Mouse (Mus musculus) midbrain, embryonic 11.5 days (tissue): ENCODE data around the gene Hus1b. TPM values are rescaled to one million over a fixed set of nuclear protein-coding genes. Genes with fewer than 3 reads are reported as not detected.

Experiments
- ATAC-seq: fragments of 200-750 bp; cut with Nextera tagmentation; 2 replicates; pipeline ENCODE4 v1.8.0; 2017; ENCODE audit warnings: moderate TSS enrichment, moderate library complexity; ENCODE audit not compliant: low FRiP score
- DNase-seq: peaks from one replicate; pipeline ENCODE4 v3.0.0; 2015; ENCODE audit warnings: low spot score; ENCODE audit errors: missing footprints
- H3K27ac ChIP-seq: fragments of 300-500 bp; sonication (generic); 2 replicates; pipeline ENCODE4 v1.5.1; 2014; ENCODE audit warnings: low read depth, low read length
- H3K27me3 ChIP-seq: fragments of 300-500 bp; sonication (generic); 2 replicates; pipeline ENCODE4 v1.6.1; 2014; ENCODE audit warnings: mild to moderate bottlenecking, low read length, moderate library complexity, mixed read lengths; ENCODE audit not compliant: control insufficient read depth, insufficient read depth
- H3K36me3 ChIP-seq: fragments of 300-500 bp; sonication (generic); 2 replicates; pipeline ENCODE4 v1.6.1; 2014; ENCODE audit warnings: mild to moderate bottlenecking, low read length, moderate library complexity, mixed read lengths; ENCODE audit not compliant: control insufficient read depth, insufficient read depth
- H3K4me1 ChIP-seq: fragments of 300-500 bp; sonication (generic); 2 replicates; pipeline ENCODE4 v1.6.1; 2014; ENCODE audit warnings: low read length; ENCODE audit not compliant: control insufficient read depth, insufficient read depth
- H3K4me2 ChIP-seq: fragments of 300-500 bp; sonication (generic); 2 replicates; pipeline ENCODE4 v1.6.1; 2014; ENCODE audit warnings: mild to moderate bottlenecking, moderate library complexity
- H3K4me3 ChIP-seq: fragments of 300-500 bp; sonication (generic); 2 replicates; pipeline ENCODE4 v1.5.1; 2014; ENCODE audit warnings: low read depth, low read length
- H3K9ac ChIP-seq: fragments of 300-500 bp; sonication (generic); 2 replicates; pipeline ENCODE4 v1.6.1; 2014; ENCODE audit warnings: low read length
- H3K9me3 ChIP-seq: fragments of 300-500 bp; sonication (generic); 2 replicates; pipeline ENCODE4 v1.6.1; 2016; ENCODE audit warnings: low read length; ENCODE audit not compliant: control insufficient read depth
- WGBS: fragments of 180-500 bp; shearing (Covaris S2); extraction: QIAGEN DNeasy Blood & Tissue Kit; methylation state at CpG from one replicate; pipeline ENCODE4 v1.1.7; 2014; 5-methylcytosine and 5-hydroxymethylcytosine counted together
- polyA plus RNA-seq: library from polyadenylated mRNA; unstranded; fragments of >200 nt; fragmentation: Nextera tagmentation; extraction: Ambion mirVana; gene quantifications from 2 replicates; pipeline ENCODE4 v1.2.1, GENCODE M21; 2014

Gene Hus1b
- polyA plus RNA-seq, result 0.14 TPM in 1 of 2 replicates, not detected in the other

DNA sequence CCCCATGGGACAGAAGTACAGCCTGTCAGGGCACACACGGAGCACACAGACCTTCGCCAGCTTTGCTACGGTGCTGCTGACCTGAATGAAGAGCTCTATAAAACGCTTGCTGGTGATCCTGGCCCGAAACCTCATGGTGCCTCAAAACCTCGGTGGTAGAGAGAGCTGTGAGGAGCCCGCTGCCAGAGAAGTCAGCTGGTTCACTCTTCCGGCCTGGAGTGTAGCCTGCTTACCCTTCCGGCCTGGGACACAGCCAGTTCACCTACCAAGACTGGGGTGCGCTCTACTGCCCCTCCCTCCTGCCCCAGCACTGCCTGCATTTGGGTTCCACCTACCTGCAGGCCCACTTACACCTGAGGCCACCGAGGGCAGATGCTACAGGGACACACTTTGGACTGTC lies at the start of gene Hus1b:
Gene Hus1b (minus strand): TSS at position 220 of the 400 bp plus-strand sequence.
- Histone ChIP-seq H3K9ac (no peak within 1 kb of the TSS), H3K4me3 (no peak within 1 kb of the TSS), H3K27me3 (no peaks in the 10 kb centered on the region), H3K9me3 (no peaks in the 10 kb centered on the region), H3K36me3 (0 out of 2 replicates have a peak, but pooled peaks cover 4% of the 10 kb centered on the region), H3K27ac (no peak within 1 kb of the TSS), H3K4me2 (no peak within 1 kb of the TSS), H3K4me1 (0 out of 2 replicates have a peak, but pooled peaks cover 2% of the 10 kb centered on the region)
- DNase-seq (peak; percentile 35), ATAC-seq (no peak)
- WGBS, result 92% methylated on average over 11 of the region's 11 CpGs

DNA sequence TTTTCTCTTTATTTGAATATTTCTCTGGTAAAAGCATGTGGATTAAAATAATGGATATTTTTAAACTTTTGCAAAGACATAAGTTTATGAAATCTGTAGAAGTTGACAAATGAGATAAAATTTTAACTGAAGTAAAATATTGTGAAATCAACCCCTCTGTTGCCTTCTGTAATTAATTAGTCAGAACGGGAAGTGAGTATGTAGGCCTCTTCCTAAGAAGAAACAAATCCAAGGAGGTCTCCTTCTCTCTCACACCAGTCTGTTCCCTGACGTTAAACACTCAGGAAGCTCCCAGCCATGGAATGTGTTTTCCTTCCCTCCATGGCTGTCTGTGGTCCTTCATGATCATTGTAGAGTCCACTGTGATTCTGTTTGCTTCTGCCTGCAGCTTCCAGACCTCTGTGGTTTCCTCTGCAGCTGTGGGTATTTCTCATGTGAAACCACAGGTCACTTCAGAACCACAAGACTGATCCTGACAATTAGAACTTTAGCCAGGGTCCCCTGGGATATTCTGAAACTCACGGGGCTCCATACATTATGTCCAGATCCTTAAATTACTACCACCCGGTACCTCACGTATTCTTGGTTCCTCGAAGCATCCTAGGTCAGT lies 46.8 kb upstream of the Hus1b start:
- DNase-seq, result peak; percentile 64
- no peaks in the 10 kb centered on the region for H3K9me3 ChIP-seq
- H3K4me2 ChIP-seq, result no peak overlapping the region
- H3K27ac ChIP-seq, result no peak overlapping the region
- H3K9ac ChIP-seq, result no peak overlapping the region
- H3K4me1 ChIP-seq, result no peaks in the 10 kb centered on the region
- no peak overlapping the region for H3K4me3 ChIP-seq
- no peaks in the 10 kb centered on the region for H3K27me3 ChIP-seq
- no peaks in the 10 kb centered on the region for H3K36me3 ChIP-seq
- ATAC-seq, result no peak
- WGBS, result 82% methylated on average over 6 of the region's 6 CpGs

DNA sequence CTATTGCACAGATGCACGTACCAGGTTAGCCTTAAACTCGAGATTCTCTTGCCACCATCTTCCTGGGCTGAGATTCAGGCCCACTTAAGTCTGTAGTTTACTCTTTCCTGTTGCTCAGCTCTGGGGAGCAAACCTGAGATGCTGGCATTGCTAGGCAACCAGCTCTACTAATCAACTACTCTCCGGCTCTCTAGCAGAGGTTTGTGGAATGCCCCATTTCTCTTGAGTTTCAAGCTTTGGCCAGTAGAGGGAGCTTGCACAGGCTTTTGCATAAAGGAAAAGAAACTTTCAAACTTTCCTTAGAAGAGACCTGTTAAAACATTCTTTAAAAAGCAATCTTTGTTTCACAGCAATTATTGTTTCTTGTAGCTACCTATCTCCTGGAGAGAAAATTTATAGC lies 46.3 kb upstream of the Hus1b start:
- no peak overlapping the region for H3K4me2 ChIP-seq
- H3K9ac ChIP-seq, result no peak overlapping the region
- H3K27me3 ChIP-seq, result no peaks in the 10 kb centered on the region
- no peaks in the 10 kb centered on the region for H3K4me1 ChIP-seq
- H3K27ac ChIP-seq, result no peak overlapping the region
- H3K9me3 ChIP-seq, result no peaks in the 10 kb centered on the region
- WGBS, result 29% methylated on average over 3 of the region's 3 CpGs
- ATAC-seq (peak; percentile 55; the same call in 1 of the 2 replicates), DNase-seq (peak; percentile 96)
- no peaks in the 10 kb centered on the region for H3K36me3 ChIP-seq
- H3K4me3 ChIP-seq, result no peak overlapping the region

DNA sequence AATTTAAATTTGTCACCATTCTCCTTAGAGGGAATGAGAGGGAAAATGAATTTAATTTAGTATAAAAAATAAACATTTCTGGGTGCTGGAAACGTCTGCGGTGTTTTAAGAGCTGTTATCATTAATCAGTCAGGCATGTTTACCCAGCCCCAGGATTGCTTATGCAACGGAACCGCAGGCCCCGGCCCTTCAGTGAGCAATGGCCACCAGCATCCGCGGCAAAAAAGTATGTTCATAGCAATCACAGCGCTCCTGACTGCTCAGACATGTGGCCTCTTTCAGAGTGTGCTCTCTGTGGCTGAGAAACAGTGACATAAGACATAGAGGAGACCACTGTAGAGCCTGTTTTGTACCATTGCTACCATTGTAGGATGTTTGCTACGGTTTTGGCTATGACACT lies 42.7 kb upstream of the Hus1b start:
- Histone ChIP-seq H3K36me3 (no peaks in the 10 kb centered on the region), H3K4me3 (no peak overlapping the region), H3K4me2 (no peak overlapping the region), H3K27me3 (peaks cover 2% of the 10 kb centered on the region; the same call in 1 of the 2 replicates), H3K4me1 (0 out of 2 replicates have a peak, but pooled peaks cover 2% of the 10 kb centered on the region), H3K9ac (no peak overlapping the region), H3K9me3 (no peaks in the 10 kb centered on the region), H3K27ac (no peak overlapping the region)
- DNase-seq (peak; percentile 78), ATAC-seq (no peak)
- WGBS, result 78% methylated on average over 9 of the region's 9 CpGs

DNA sequence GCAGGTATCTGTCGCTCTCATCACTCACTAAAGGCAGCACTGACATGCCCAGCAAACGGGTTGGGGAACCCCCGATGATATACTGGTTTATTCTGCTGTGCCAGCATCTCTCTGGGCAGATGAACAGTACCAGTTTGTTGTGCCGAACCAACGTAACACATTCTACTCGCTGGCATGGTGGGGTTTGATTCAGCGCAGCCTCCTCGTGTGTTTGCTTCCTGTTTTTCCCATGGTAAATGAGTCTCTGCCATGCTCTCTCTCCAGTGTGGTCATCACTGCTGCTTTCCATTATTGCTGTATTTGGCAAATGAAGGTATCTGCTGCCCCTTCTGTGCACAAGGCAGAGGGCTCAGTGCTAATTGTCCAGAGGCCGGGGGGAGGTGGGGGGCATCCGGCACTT lies 42.2 kb upstream of the Hus1b start:
- no peaks in the 10 kb centered on the region for H3K9me3 ChIP-seq
- H3K27ac ChIP-seq, result no peak overlapping the region
- WGBS, result 88% methylated on average over 10 of the region's 10 CpGs
- peaks cover 3% of the 10 kb centered on the region; the same call in 1 of the 2 replicates for H3K27me3 ChIP-seq
- no peak overlapping the region for H3K4me3 ChIP-seq
- H3K9ac ChIP-seq, result no peak overlapping the region
- ATAC-seq, result no peak
- no peaks in the 10 kb centered on the region for H3K36me3 ChIP-seq
- DNase-seq, result peak; percentile 78
- H3K4me1 ChIP-seq, result 0 out of 2 replicates have a peak, but pooled peaks cover 2% of the 10 kb centered on the region
- no peak overlapping the region for H3K4me2 ChIP-seq

DNA sequence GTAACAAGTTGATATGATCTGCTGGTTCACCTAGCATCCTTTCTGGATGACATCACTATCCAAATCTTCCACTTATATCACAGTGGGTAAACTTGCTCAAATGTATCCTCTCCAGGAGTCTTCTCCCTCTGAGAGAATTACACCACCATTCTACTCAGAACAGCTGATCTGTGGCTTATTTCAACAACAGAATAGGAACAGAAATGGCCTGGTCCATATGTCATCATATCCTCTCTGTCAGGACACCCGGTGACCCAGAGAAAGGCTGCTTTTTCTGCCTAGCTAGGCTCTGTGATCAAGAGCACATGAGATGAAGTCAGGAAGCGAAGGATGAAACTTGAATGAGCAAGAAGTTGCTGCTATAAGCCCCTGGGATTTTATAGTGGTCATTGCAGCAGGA lies 40.1 kb upstream of the Hus1b start:
- ATAC-seq, result no peak
- H3K4me1 ChIP-seq, result 0 out of 2 replicates have a peak, but pooled peaks cover 2% of the 10 kb centered on the region

DNA sequence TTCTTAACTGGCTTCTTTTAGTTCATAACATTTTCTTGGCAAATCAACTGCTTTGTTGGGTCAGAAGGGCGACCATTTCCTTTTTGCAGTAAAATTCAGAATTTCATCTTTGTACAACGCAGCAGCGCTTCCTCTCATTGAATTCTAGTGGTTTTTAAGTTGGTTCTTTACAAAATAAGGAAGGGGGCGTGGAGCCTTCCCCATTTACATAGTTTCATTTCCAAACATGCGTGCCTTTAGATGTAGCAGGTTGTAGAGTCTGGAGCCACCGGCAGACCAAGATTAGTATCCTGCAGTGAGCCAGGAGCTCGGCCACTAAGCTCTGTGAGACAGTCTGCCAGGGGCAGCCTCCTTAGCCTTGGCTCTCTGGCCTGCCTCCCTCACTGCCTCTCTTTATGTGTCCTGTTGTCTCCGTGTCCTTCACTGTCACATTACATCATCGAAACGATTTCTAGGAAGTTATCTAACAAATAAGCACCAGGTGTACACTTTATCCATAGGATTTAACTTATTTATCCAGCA lies 39.4 kb upstream of the Hus1b start:
- H3K36me3 ChIP-seq, result no peaks in the 10 kb centered on the region
- no peak overlapping the region for H3K9ac ChIP-seq
- ATAC-seq (no peak), DNase-seq (peak; percentile 70)
- no peak overlapping the region for H3K4me3 ChIP-seq
- no peak overlapping the region for H3K4me2 ChIP-seq
- 69% methylated on average over 10 of the region's 10 CpGs for WGBS
- peaks cover 4% of the 10 kb centered on the region; the same call in 1 of the 2 replicates for H3K27me3 ChIP-seq
- H3K27ac ChIP-seq, result no peak overlapping the region
- 0 out of 2 replicates have a peak, but pooled peaks cover 2% of the 10 kb centered on the region for H3K4me1 ChIP-seq
- H3K9me3 ChIP-seq, result no peaks in the 10 kb centered on the region

More for the DNA sequence above, 40.1 kb upstream of the Hus1b start:
- Histone ChIP-seq H3K9ac (no peak overlapping the region), H3K4me2 (no peak overlapping the region), H3K4me3 (no peak overlapping the region), H3K27me3 (peaks cover 4% of the 10 kb centered on the region; the same call in 1 of the 2 replicates), H3K27ac (no peak overlapping the region), H3K36me3 (no peaks in the 10 kb centered on the region), H3K9me3 (no peaks in the 10 kb centered on the region)
- DNase-seq, result no peak
- WGBS, result 82% methylated on average over 2 of the region's 2 CpGs

DNA sequence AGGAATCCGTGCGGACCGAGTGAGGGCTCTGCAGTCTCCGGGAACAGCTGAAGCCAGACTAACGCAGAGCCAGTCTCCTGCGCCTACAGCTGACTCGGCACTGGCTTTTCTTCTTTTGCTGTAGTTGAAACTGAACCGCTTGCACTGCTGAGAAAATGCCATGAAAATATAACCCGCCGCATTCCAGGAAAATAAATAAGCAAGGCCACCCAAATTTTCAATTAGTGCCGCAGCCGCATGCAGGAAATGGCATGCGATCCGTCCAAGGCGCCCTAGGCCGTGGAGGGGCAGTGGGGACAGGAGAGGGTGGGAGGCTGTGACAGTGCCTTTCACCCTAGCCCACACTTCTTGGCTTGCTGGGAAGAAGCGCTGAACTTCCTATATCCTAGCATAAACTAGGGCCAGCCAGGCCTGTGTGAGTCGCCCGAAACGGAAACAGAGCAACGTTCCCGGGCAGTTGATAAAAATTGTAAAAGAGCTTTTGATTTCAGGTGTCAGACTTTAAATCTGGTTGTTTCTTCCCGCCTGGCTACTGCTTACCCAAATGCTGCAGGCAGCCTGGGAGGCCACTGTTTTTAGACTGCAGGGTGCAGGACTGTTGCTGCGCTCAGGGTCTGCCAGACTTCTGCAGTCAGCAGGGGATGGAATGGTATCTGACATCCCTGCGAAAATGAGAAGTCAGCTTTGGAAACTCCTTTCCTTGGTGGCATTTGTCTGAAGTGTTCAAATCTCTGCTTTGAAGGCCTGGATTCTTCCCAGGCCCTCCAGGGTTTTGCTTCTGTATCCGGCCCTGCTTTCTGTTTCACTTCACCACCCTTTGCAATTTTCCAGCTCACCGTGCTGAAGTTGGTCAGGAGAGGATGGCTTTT lies 38.3 kb upstream of the Hus1b start:
- Histone ChIP-seq H3K36me3 (no peaks in the 10 kb centered on the region), H3K4me2 (peak overlapping the region; percentile 43), H3K27me3 (peaks cover 4% of the 10 kb centered on the region; the same call in 1 of the 2 replicates), H3K4me1 (0 out of 2 replicates have a peak, but pooled peaks cover 2% of the 10 kb centered on the region), H3K4me3 (peak overlapping the region; percentile 3), H3K27ac (no peak overlapping the region), H3K9ac (peak overlapping the region; percentile 0), H3K9me3 (no peaks in the 10 kb centered on the region)
- ATAC-seq (peak; percentile 79), DNase-seq (peak; percentile 93)
- 18% methylated on average over 27 of the region's 27 CpGs for WGBS
